Mouse (Mus musculus) ES-CJ7 (cell line): ENCODE measurements at regions not wholly inside any gene's neighbourhood (a gene's known extent, or its start where the extent isn't known, plus 50 kb on each side); places are given as distances from the start of the nearest gene placed in this dataset.

Experiments
- DNase-seq: peaks from one replicate; pipeline ENCODE4 v3.0.0; 2011; ENCODE audit warnings: low read depth, low spot score

DNA sequence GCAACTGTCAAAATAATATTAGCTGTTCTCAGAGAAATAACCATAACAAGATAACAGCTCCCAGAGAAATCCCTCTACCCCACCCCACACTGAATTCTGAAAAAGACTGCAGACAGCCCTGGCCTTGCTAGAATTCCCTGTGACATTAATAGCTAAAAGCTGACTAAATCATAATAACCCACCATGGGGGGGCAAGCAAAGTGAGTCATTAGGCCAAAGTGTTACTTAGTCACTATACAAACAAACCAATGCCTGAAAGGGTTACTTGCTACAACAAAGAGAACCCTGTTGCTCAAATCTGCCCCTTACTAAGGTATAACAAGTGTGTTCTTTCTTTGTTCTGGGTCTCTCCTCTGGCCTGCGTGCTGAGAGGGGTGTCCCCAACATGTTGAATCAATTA lies 609.1 kb upstream of the Ppp6c start:
- DNase-seq, result no peak

DNA sequence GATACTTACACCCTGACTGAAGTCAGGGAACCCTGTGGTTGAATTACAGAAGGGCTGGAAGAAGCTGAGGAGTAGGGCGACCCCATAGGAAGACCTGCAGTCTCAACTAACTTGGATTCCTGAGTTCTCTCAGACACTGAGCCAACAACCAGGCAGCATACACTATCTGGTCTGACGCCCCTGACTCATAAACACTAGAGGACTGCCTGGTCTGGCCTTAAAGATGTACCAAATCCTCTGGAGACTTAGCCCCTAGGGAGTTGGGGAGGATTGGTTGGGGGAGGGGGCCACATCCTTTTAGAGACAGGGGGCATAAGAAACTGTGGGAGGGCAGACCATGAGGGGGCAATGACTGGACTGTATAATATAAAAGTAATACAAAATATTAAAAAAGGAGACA lies 597.6 kb upstream of the Ppp6c start:
- DNase-seq, result no peak

DNA sequence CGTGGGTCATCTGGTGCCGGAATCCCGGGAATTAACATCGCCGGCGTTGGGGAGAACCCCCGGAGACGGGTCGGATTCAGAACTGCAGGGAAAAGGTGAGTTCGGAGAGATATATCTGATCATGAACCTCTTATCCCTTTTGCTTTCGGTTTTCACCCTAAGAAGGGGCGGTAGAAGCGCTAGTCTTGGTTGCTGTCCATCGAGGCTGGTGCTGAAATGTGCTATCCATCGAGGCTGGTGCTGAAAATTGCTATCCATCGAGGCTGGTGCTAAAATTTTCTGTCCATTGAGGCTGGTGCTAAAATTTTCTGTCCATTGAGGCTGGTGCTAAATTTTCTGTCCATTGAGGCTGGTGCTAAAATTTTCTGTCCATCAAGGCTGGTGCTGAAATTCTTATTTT lies 580.4 kb upstream of the Ppp6c start:
- peak; percentile 22 for DNase-seq
